Mouse (Mus musculus) C2C12 (cell line): Measurements from ENCODE around the gene Cited2.

Experiments
- CTCF ChIP-seq: IDR thresholded peaks from one replicate; pipeline ENCODE4 v1.5.1; 2011; ENCODE audit not compliant: control insufficient read depth, insufficient read depth, insufficient read length
- FOSL1 ChIP-seq: IDR thresholded peaks from one replicate; pipeline ENCODE4 v1.8.0; 2011; ENCODE audit warnings: mild to moderate bottlenecking, low read length; ENCODE audit not compliant: poor library complexity, insufficient read depth, severe bottlenecking
- MAX ChIP-seq: IDR thresholded peaks from one replicate; pipeline ENCODE4 v1.6.1; 2011; ENCODE audit warnings: mild to moderate bottlenecking, control low read depth
- MYOD1 ChIP-seq: IDR thresholded peaks from one replicate; pipeline ENCODE4 v1.6.1; 2011; ENCODE audit warnings: low read depth; ENCODE audit not compliant: control insufficient read depth, insufficient read length
- USF1 ChIP-seq: IDR thresholded peaks from one replicate; pipeline ENCODE4 v1.6.1; 2011; ENCODE audit warnings: low read depth, mild to moderate bottlenecking, control low read depth, moderate library complexity

DNA sequence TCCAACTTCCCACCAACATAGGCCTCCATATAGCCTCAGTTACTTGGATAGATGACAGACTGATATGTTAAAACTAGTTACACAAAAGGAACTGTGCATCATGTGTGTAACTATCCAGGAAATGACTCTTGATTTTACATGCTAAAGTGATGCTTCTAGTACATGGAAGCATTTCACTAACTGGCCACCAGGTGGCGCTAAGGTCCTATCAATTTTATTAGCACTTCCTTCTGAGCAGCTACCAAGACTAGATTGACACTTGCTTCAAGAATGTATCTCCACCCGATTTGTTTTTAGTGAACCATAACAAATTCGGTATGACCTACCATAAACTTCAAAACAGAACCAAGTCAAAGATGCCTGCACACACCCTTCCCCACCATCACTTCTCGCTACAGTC, 10.0 kb downstream of the Cited2 start:
- TF ChIP-seq CTCF (peak; percentile 11), MAX (no peak), USF1 (no peak), FOSL1 (no peak), MYOD1 (no peak)
